Mouse (Mus musculus): ENCODE measurements at regions not wholly inside any gene's neighbourhood (a gene's known extent, or its start where the extent isn't known, plus 50 kb on each side); places are given as distances from the start of the nearest gene placed in this dataset.

GRCm38 (mm10) chr12:107334366-107334765 is 154.1 kb upstream of the 3110018I06Rik start:
- 71% methylated on average over 8 of the region's 8 CpGs for WGBS (ENCODE audit: insufficient replicate concordance)
- Histone ChIP-seq H3K36me3 (no peaks in the 10 kb centered on the region), H3K4me1 (no peaks in the 10 kb centered on the region), H3K4me3 (no peak overlapping the region), H3K4me2 (no peak overlapping the region), H3K27me3 (replicated peaks) (no peaks in the 10 kb centered on the region), H3K9me3 (replicated peaks) (no peaks in the 10 kb centered on the region), H3K27ac (no peak overlapping the region), H3K9ac (no peak overlapping the region)
- no peak for ATAC-seq

DNA sequence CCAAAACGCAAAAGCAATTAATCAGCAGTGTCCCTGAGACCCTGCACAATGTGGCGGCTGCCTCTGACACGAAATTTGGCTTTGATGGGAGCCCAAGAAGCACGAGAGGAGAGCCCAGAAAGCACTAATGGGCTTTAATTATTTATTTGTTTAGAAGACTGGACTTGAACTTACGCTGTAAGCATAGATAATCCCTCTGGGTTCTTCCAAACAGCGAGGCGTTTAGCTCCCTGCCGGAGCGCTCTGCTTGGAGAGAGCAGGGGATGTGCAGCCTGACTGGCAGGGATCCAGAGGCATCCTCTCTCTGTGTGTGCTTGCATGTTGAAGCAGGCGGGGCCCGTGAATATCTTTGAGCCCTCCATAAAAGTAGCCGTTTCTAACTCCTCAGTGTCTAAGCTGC is 153.3 kb upstream of the 3110018I06Rik start:
- WGBS (ENCODE audit: insufficient replicate concordance) = 74% methylated on average over 12 of the region's 12 CpGs
- ATAC-seq = no peak
- H3K27ac ChIP-seq = no peak overlapping the region

DNA sequence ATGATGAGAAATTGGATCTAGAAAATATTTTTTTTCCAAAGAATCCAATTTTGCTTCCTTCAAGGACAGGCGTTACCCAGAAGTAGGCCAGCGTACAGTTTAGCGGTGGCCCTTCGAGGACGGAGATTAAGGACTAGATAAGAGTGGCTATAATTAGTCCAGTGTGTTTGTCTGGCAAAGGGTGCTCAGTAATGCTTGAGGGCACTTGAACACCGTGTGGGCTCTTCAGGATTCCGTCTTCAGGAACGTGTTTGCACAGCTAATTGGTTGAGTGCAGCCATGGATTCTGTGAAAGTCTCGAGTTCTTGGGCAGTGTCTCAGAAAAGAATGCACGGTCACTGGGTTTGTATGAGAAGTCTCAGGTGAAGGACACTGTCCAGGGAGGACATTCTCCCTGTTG is 149.7 kb upstream of the 3110018I06Rik start:
- H3K9ac ChIP-seq = no peak overlapping the region
- ATAC-seq = no peak
- no peak overlapping the region for H3K4me2 ChIP-seq
- H3K9me3 ChIP-seq (replicated peaks) = no peaks in the 10 kb centered on the region
- no peaks in the 10 kb centered on the region for H3K36me3 ChIP-seq
- H3K4me1 ChIP-seq = no peaks in the 10 kb centered on the region
- no peak overlapping the region for H3K4me3 ChIP-seq
- H3K27ac ChIP-seq = no peak overlapping the region
- 70% methylated on average over 10 of the region's 10 CpGs for WGBS (ENCODE audit: insufficient replicate concordance)
- no peaks in the 10 kb centered on the region for H3K27me3 ChIP-seq (replicated peaks)

More for the DNA sequence above, 153.3 kb upstream of the 3110018I06Rik start:
- Histone ChIP-seq H3K9ac (no peak overlapping the region), H3K4me3 (no peak overlapping the region), H3K9me3 (replicated peaks) (no peaks in the 10 kb centered on the region), H3K36me3 (no peaks in the 10 kb centered on the region), H3K4me2 (no peak overlapping the region), H3K27me3 (replicated peaks) (no peaks in the 10 kb centered on the region), H3K4me1 (no peaks in the 10 kb centered on the region)

GRCm38 (mm10) chr12:107356211-107356610 is 132.2 kb upstream of the 3110018I06Rik start:
- 65% methylated on average over 6 of the region's 6 CpGs for whole genome bisulfite sequencing (ENCODE audit: insufficient replicate concordance)

DNA sequence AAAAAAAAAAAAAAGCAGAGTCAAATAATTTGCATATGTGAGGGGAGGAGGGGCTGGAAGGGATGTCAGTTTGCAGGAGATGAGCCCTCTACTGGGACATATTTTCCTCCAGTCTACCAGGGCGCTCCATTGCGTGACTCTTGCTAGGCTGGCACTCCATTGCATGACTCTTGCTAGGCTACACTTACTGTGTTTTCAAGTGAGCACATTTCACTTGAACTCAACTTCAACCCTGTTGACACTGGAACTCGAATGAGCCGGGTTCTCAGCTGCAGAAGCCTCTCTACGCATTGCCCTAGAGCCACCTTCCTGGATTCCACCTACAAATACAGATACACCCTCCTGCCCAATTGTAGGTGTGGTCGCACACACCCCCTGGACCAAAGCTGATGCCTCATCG is 131.5 kb upstream of the 3110018I06Rik start:
- Histone ChIP-seq H3K4me1 (no peaks in the 10 kb centered on the region), H3K36me3 (no peaks in the 10 kb centered on the region), H3K9ac (no peak overlapping the region), H3K9me3 (replicated peaks) (no peaks in the 10 kb centered on the region), H3K4me3 (no peak overlapping the region), H3K27me3 (replicated peaks) (no peaks in the 10 kb centered on the region; the same call in 1 of the 2 replicates), H3K4me2 (no peak overlapping the region), H3K27ac (no peak overlapping the region)
- ATAC-seq = no peak
- WGBS (ENCODE audit: insufficient replicate concordance) = 64% methylated on average over 7 of the region's 7 CpGs

More at GRCm38 (mm10) chr12:107356211-107356610, 132.2 kb upstream of the 3110018I06Rik start:
- Histone ChIP-seq H3K4me3 (no peak overlapping the region), H3K27ac (no peak overlapping the region), H3K4me2 (no peak overlapping the region), H3K36me3 (no peaks in the 10 kb centered on the region), H3K9ac (no peak overlapping the region), H3K27me3 (replicated peaks) (no peaks in the 10 kb centered on the region; the same call in 1 of the 2 replicates), H3K9me3 (replicated peaks) (no peaks in the 10 kb centered on the region), H3K4me1 (no peaks in the 10 kb centered on the region)
- no peak for ATAC-seq

GRCm38 (mm10) chr12:107360511-107360910 is 127.9 kb upstream of the 3110018I06Rik start:
- 82% methylated on average over 12 of the region's 12 CpGs for WGBS (ENCODE audit: insufficient replicate concordance)
- no peaks in the 10 kb centered on the region for H3K4me1 ChIP-seq
- no peaks in the 10 kb centered on the region; the same call in 1 of the 2 replicates for H3K27me3 ChIP-seq (replicated peaks)
- ATAC-seq = no peak
- H3K27ac ChIP-seq = no peak overlapping the region
- no peaks in the 10 kb centered on the region for H3K9me3 ChIP-seq (replicated peaks)
- no peak overlapping the region for H3K4me3 ChIP-seq
- no peak overlapping the region for H3K9ac ChIP-seq
- H3K4me2 ChIP-seq = no peak overlapping the region
- no peaks in the 10 kb centered on the region for H3K36me3 ChIP-seq

DNA sequence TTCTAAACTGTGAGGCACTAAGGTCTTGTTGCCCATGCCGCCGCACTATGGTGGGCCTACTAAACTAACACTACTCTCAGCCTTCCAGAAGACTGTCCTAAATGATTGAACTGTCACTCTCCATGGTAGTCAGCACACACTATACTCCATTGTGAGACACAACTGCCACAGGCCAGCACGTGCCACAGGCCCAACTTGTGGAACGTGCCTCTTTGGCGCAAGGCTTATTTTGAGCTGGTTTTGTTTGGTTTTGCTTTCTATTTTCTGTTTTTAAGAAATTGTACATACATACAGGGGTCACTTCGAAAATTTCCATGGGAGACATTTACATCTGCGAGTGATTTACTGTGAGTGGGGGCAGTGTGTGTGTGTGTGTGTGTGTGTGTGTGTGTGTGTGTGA is 126.8 kb upstream of the 3110018I06Rik start:
- Histone ChIP-seq H3K36me3 (no peaks in the 10 kb centered on the region), H3K4me1 (no peaks in the 10 kb centered on the region), H3K4me2 (no peak overlapping the region), H3K27ac (no peak overlapping the region), H3K4me3 (no peak overlapping the region), H3K9me3 (replicated peaks) (no peaks in the 10 kb centered on the region), H3K9ac (no peak overlapping the region), H3K27me3 (replicated peaks) (no peaks in the 10 kb centered on the region)
- WGBS (ENCODE audit: insufficient replicate concordance) = 79% methylated on average over 7 of the region's 7 CpGs
- no peak for ATAC-seq

GRCm38 (mm10) chr12:107362120-107362519 is 126.3 kb upstream of the 3110018I06Rik start:
- Histone ChIP-seq H3K36me3 (no peaks in the 10 kb centered on the region), H3K9ac (no peak overlapping the region), H3K4me3 (no peak overlapping the region), H3K4me2 (no peak overlapping the region), H3K4me1 (no peaks in the 10 kb centered on the region), H3K27ac (no peak overlapping the region), H3K27me3 (replicated peaks) (no peaks in the 10 kb centered on the region), H3K9me3 (replicated peaks) (no peaks in the 10 kb centered on the region)
- ATAC-seq = no peak
- WGBS (ENCODE audit: insufficient replicate concordance) = 67% methylated on average over 10 of the region's 10 CpGs

DNA sequence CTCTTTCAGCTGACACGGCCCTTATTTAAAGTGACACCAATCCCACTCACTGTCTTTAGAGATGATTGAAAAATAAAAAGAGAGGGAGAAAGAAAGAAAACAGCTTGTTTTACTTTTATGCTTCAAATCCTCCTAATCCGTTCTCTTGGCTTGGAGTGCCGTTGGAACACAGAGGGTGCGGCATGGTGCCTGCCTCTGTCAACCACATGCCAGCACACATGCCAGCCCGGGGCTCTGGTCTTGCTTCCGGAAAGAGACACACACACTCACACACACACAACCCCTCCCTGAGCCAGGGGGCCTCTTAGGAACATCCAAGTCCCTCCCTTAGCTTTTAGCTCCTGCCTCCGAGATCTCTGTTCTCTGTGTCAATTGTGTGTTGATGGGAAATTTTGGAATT is 116.2 kb upstream of the 3110018I06Rik start:
- Histone ChIP-seq H3K4me2 (no peak overlapping the region), H3K4me3 (no peak overlapping the region), H3K9ac (no peak overlapping the region), H3K36me3 (no peaks in the 10 kb centered on the region), H3K9me3 (replicated peaks) (no peaks in the 10 kb centered on the region), H3K27me3 (replicated peaks) (no peaks in the 10 kb centered on the region), H3K4me1 (no peaks in the 10 kb centered on the region), H3K27ac (no peak overlapping the region)
- no peak for ATAC-seq
- 69% methylated on average over 7 of the region's 7 CpGs for WGBS (ENCODE audit: insufficient replicate concordance)

GRCm38 (mm10) chr12:107392050-107392795 is 96.2 kb upstream of the 3110018I06Rik start:
- H3K4me2 ChIP-seq = no peak overlapping the region
- 74% methylated on average over 14 of the region's 14 CpGs for WGBS (ENCODE audit: insufficient replicate concordance)
- H3K9me3 ChIP-seq (replicated peaks) = no peaks in the 10 kb centered on the region
- H3K36me3 ChIP-seq = no peaks in the 10 kb centered on the region
- H3K27ac ChIP-seq = no peak overlapping the region
- no peak for ATAC-seq
- H3K27me3 ChIP-seq (replicated peaks) = no peaks in the 10 kb centered on the region
- H3K9ac ChIP-seq = no peak overlapping the region
- no peaks in the 10 kb centered on the region for H3K4me1 ChIP-seq
- H3K4me3 ChIP-seq = no peak overlapping the region

DNA sequence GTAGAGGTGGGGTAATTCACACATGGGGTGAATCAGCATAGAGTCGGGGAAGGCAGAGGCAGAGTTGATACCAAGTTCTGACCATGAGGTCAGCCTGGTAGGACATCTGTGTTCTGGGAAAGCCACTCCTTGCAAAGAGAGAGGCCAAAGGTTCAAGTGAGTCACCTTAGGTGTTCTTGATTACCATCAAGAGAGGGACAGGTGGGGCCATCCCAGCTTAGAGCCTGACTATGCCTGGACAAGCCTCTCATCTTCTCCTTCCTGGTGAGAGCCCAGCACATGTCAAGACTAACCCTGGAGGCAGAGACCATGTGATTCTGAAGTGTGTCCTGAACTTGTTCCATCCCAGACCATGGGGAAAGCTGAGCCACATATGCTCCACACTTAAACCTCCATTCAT is 94.0 kb upstream of the 3110018I06Rik start:
- no peak overlapping the region for H3K27ac ChIP-seq
- no peak overlapping the region for H3K9ac ChIP-seq
- no peaks in the 10 kb centered on the region for H3K9me3 ChIP-seq (replicated peaks)
- H3K4me3 ChIP-seq = no peak overlapping the region
- WGBS (ENCODE audit: insufficient replicate concordance) = 78% methylated on average over 1 of the region's 1 CpGs
- H3K4me2 ChIP-seq = no peak overlapping the region
- ATAC-seq = no peak
- no peaks in the 10 kb centered on the region for H3K27me3 ChIP-seq (replicated peaks)
- no peaks in the 10 kb centered on the region for H3K36me3 ChIP-seq
- H3K4me1 ChIP-seq = no peaks in the 10 kb centered on the region

GRCm38 (mm10) chr12:107404821-107405220 is 83.6 kb upstream of the 3110018I06Rik start:
- 68% methylated on average over 10 of the region's 10 CpGs for whole genome bisulfite sequencing (ENCODE audit: insufficient replicate concordance)
- Histone ChIP-seq H3K27me3 (replicated peaks) (no peaks in the 10 kb centered on the region), H3K4me3 (no peak overlapping the region)

GRCm38 (mm10) chr12:107423923-107424322 is 64.5 kb upstream of the 3110018I06Rik start:
- no peaks in the 10 kb centered on the region for H3K27me3 ChIP-seq (replicated peaks)
- H3K4me2 ChIP-seq = no peak overlapping the region
- no peak overlapping the region for H3K9ac ChIP-seq
- ATAC-seq = no peak
- H3K27ac ChIP-seq = no peak overlapping the region
- no peak overlapping the region for H3K4me3 ChIP-seq
- no peaks in the 10 kb centered on the region for H3K4me1 ChIP-seq
- 0 out of 2 replicates have a peak, but pooled peaks cover 2% of the 10 kb centered on the region for H3K9me3 ChIP-seq (replicated peaks)
- 68% methylated on average over 7 of the region's 7 CpGs for WGBS (ENCODE audit: insufficient replicate concordance)
- no peaks in the 10 kb centered on the region for H3K36me3 ChIP-seq

More at GRCm38 (mm10) chr12:107404821-107405220, 83.6 kb upstream of the 3110018I06Rik start:
- H3K4me2 ChIP-seq = no peak overlapping the region
- H3K36me3 ChIP-seq = no peaks in the 10 kb centered on the region
- H3K9ac ChIP-seq = no peak overlapping the region
- no peak overlapping the region for H3K27ac ChIP-seq
- ATAC-seq = no peak
- no peaks in the 10 kb centered on the region for H3K9me3 ChIP-seq (replicated peaks)
- H3K4me1 ChIP-seq = no peaks in the 10 kb centered on the region
